Comparison of ENCODE assay signal across 7 mouse cellular contexts in the genomic region with DNA sequence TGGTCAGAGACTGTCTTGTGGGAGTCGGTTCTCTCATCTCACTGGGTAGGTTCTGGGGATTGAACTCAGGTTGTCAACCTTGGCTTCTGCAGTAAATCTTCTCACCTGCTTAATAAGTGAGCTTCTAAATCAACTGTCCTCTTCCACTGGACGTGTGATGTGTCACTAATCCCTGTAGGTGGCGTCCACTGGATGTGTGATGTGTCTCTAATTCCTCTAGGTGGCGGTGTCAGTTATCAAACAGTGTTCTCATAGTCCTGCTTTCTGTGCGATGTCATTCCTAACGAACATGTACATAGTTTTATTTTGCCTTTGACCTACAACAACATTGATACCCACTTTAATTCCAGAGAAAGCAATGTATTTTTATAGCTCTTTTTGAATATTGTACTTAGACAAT. TPM values are rescaled to one million over a fixed set of nuclear protein-coding genes. Genes with fewer than 3 reads are reported as not detected.
A peak's percentile ranks its signal among the peaks of the same experiment; 100 is the strongest.
DNase-seq lines count a peak whose midpoint lies in the region; TF ChIP-seq lines count a peak whose summit lies in the region.

No protein-coding gene starts in this region.

- H3K9me3 ChIP-seq in ES-E14 (ENCODE audit: control insufficient read depth, insufficient read depth, low read depth, low read length): no peaks in the 10 kb centered on the region

- no peak overlapping the region for H3K4me3 ChIP-seq in ES-E14 (ENCODE audit: insufficient read depth in 1 of 2, low read depth in 1 of 2, low read length in 2 of 2, poor library complexity in 1 of 2, severe bottlenecking in 1 of 2)

- no peak overlapping the region for H3K9ac ChIP-seq in ES-E14 (ENCODE audit: insufficient read depth, low read depth, low read length, poor library complexity, severe bottlenecking)

- DNase-seq in kidney, postnatal 14 days: peak; percentile 44
- DNase-seq in kidney, adult 9 months: no peak
- DNase-seq in ES-E14 (ENCODE audit: low read depth, low spot score): peak; percentile 66
- peak; percentile 16 for DNase-seq in adipocyte (ENCODE audit: low spot score)
- peak; percentile 39 for DNase-seq in lung, postnatal 36 days
- no peak for DNase-seq in gastrocnemius, postnatal 10 days
- DNase-seq in urinary bladder, adult 2 months (ENCODE audit: low spot score): no peak

- no peak overlapping the region for H3K27ac ChIP-seq in ES-E14 (ENCODE audit: insufficient read depth, low read depth, low read length, poor library complexity, severe bottlenecking)

- in situ Hi-C loops in ES-E14 (cut with MboI; ENCODE audit: low sequenced_read_pairs in 2 of 2, unreplicated experiment in 2 of 2): no loop called here

- H3K4me1 ChIP-seq in ES-E14 (ENCODE audit: control insufficient read depth in 2 of 2, insufficient read depth in 2 of 2, low read length in 2 of 2, poor library complexity in 1 of 2): no peaks in the 10 kb centered on the region

- H3K36me3 ChIP-seq in ES-E14 (ENCODE audit: control insufficient read depth, insufficient read depth, low read length, poor library complexity, severe bottlenecking): no peaks in the 10 kb centered on the region

TF ChIP-seq in ES-E14, 5 proteins besides CTCF, POLR2A, EP300 and RAD21:
- TF ChIP-seq MAFK (IDR thresholded peaks at IDR 0.05; ENCODE audit: insufficient read depth, low read depth, low read length) (no peak), CHD2 (IDR thresholded peaks at IDR 0.05; ENCODE audit: low read depth, low read length) (no peak), HCFC1 (IDR thresholded peaks at IDR 0.05; ENCODE audit: borderline replicate concordance, insufficient read depth, low read length) (no peak), ZC3H11A (IDR thresholded peaks at IDR 0.05; ENCODE audit: borderline replicate concordance, low read depth, low read length) (peak; percentile 87), ZNF384 (IDR thresholded peaks at IDR 0.05; ENCODE audit: low read depth, low read length) (no peak)

RNA-seq across cellular contexts. Expression of a gene that starts 30.8 kb away (rescaled TPM):
- 10.4 and 10.6 TPM in 2 replicates for total RNA-seq in ES-E14 (2012; rRNA removed)
- total RNA-seq in gastrocnemius, postnatal 10 days (2021): 10 to 100 TPM; 23.7 to 32.5 TPM
- 5.1 and 5.2 TPM in 2 replicates for polyA plus RNA-seq in urinary bladder, adult 2 months (2012; rRNA removed)

Comparison
In these comparisons a context has a peak if more than half of its experiments do, and no peak if none do; other contexts are left out.
1. DNase-seq: peak in kidney, postnatal 14 days (single experiment), ES-E14 (single experiment), adipocyte (single experiment) and lung, postnatal 36 days (single experiment); none in kidney, adult 9 months (single experiment), gastrocnemius, postnatal 10 days (single experiment) and urinary bladder, adult 2 months (single experiment).